Mouse (Mus musculus) thymus, postnatal 36 days (tissue): ENCODE measurements around the gene Hrk.

Experiments
- DNase-seq, 2 experiments: peaks; one replicate each; pipeline ENCODE4 v3.0.0; 2022; ENCODE audit warnings: mixed read lengths in 2 of 2

Gene Hrk

DNA sequence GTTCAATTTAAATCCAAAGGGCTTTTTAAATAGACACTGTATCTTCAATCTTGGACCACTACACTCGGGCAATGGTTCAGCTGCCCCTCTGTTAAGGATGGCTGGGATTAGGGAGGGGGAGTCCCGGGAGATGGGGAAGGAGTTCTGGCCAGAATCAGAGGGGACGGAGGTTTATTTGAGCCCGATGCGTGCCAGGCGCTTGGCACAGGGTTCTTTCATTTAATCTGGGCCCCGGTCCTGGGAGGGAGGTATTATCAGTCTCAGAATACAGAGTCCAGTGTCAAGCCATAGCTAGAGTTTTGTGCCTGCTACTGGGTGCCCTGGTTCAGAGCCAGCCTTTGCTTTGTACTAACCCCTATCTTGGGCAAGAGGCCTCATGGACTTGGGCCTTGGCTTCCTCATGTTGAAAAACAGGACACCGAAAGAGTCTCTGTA lies 3.1 kb downstream of the Hrk start:
- no peak for DNase-seq

DNA sequence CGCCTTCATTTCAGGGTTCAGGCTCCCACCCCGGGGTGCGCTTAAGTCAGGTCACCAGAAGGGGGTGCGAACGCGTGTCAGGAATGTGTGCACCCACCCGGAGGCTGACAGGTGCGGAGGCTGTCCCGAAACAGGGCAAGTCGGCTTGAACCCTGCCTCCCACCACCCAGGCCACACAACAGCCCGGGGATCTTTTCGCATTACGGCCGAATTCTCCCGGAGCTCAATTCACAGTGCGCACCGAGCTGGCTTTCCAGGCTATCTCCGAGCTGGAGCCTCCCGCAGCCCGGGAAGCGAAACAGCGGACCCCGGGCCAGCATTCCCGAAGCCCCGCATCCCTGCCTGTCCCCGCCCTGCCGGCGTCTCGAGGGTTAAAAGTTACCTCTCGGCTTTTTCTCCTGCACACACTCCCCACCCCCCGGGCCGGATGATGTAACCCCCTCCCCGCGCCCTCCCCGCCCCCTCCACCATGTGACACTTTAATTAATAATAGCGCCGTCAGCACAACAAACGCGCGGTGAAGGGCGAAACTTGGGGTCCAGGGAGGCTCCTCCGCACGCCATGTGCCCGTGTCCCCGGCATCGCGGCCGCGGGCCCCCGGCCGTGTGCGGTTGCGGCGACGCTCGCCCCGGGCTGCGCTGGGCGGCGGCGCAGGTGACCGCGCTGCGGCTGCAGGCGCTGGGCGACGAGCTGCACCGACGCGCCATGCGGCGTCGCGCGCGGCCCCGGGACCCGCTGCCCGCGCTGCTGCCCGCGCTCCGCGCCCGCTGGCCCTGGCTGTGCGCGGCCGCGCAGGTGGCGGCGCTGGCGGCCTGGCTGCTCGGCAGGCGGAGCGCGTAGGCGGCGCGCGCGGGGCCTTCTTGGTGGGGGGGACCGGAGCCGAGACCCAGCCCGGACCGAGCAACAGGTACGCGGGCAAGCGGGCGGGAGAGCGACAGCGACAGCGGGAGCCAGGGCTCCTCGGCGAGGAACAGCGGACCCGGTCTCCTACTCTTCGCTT lies 5.1 kb downstream of the Hrk start:
- peak; percentile 23 to 47 for DNase-seq

DNA sequence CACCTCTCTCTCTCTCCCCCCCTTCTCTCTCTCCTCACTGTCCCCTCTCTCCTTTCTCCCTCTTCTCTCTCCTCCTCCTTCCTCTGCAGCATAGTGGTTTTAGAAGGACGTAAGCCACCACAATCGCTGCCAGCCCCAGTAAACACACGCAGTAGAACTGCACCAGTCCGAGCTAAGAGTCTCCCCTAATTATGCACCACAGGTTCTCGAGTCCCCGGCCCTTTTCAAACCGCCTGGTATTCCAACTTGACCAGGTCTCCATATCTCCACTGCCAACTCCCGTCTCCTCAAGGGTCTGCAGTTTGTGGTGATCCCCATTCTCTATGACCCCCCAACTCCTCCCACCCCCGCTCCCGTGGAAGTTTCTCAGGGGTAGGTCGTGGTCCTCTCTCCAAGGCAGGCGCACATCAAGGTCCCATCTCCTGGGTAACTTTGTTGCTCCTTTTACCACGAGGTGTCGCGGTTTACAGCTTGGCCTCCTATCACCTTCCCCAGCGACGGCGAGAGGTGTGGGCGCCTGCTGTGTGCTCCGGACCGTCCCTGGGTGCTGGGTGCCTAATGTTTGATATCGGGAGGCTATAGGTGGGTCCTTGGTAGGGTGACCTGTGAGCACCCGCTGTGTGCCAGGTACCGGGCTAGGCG lies 6.6 kb downstream of the Hrk start:
- DNase-seq: peak; percentile 23 to 29

DNA sequence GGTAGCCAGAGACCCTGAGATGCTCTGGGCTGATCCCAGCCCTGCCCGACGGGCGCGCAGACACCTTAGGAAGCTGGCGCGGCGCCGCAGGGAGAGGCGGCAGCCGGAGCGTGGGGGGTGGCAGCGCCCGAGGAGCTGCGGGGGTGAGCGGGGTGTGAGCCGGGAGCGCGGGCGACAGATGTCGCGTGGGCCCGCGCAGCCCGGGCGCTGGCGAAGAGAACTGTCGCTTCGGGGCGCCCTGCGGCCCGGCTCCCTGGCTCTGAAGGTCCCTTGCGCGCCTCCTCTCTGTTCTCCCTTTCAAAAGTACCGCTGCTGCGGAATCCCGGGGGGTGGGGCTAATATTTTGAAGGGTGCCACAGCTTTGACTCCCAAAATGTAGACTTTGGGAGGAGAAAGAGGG lies 7.2 kb downstream of the Hrk start:
- DNase-seq: peak in 1 of 2 experiments; percentile 16

DNA sequence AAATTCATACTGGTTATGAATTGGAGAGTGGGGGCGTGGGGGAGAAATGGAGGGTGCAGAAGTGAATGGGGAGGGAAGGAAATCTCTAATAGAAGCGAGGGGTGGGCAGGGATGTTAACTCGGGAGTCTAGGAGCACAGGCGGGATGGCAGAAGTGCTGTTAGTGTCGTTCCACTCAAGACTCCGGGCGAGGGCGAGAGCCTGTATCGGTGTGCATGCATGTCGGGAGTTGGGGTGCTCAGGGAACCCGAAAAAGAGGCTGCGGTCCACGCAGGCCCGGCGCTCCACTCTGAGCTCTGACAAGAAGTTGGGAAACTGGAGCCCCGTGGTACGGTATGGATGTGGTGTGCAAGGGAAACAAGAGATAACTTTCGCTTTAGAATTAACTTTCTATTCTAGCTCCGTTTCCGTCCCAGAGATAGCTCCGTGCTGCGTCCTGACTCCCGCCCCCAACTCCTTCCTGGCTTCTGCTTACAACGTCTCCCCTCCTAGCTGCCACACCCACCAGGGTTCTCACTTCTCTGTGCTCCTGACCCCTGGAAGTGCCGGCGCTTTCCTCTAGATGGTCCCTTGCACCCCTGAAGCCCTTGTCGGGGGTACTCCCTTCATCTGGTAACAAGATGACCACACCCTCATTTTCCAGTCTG lies 7.8 kb downstream of the Hrk start:
- DNase-seq: peak in 1 of 2 experiments; percentile 6

DNA sequence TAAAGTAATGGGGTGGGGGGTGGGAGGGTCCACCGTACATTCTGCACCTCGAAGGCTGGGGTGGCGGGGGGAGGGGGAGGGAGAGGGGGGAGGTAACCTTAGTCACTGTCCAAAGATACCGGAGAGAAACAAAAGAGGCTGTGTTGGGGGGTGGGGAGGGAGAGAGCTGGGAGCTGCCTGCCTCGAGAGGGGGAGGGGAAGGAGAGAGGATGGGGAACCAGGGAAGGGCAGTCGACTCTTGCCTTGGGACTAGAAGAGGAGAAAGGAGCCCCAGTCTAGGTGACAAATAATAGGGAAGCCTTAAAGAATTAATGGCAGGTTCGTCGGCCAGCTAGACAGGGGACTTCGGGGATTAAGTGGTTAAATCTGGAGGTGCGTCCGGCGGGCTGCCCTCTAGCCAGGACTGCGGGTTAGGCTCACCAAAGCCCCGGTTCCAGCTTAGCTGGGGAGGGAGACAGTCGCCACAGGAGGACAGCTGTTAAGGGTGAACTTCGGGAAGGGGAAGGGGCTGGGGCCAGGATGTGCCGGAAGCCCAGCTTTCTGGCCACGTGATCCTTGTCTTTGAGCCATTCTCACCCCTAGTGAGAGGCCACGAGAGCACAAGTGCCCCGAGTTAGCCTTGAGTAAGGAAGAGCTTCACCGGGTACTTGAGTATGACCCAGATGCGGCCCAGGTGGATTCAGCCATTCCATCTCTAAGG lies 10.0 kb downstream of the Hrk start:
- no peak for DNase-seq

DNA sequence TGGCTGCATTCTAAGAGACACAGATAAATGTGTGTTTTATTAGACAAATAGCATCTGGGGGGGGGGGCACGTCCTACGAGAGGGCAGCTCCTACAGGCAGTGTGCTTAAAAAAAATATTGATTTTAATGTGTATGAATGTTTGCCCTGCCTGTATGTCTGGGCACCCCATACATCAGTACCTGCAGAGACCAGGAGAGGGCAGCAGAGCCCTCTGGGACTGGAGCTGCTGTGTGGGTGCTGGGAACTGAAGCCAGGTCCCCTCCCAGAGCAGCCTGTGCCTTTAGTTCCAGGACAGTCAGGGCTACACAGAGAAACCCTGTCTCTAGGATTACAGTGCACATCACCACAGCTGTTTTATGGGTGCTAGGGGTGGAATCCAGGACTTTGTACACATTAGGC lies 10.7 kb downstream of the Hrk start:
- peak; percentile 9 to 16 for DNase-seq

DNA sequence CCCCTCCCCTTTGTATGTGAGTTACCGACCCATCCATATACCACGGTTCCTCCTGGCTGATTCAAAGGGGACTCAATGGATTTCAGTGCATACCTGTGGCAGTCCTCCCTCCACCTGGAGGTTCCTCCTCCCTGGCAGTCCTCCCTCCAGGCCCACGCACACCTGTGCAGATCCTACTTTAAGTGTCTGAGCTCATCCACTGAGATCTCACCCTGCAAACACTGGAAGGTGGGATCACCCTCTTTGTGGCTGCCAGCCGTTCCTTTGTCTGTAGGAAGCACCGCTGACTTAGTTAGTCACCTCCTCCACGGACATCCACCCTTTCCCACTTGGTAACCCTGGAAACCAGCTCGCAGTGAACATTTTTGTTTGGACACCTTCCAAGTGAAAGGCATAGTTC lies 13.2 kb downstream of the Hrk start:
- no peak for DNase-seq

DNA sequence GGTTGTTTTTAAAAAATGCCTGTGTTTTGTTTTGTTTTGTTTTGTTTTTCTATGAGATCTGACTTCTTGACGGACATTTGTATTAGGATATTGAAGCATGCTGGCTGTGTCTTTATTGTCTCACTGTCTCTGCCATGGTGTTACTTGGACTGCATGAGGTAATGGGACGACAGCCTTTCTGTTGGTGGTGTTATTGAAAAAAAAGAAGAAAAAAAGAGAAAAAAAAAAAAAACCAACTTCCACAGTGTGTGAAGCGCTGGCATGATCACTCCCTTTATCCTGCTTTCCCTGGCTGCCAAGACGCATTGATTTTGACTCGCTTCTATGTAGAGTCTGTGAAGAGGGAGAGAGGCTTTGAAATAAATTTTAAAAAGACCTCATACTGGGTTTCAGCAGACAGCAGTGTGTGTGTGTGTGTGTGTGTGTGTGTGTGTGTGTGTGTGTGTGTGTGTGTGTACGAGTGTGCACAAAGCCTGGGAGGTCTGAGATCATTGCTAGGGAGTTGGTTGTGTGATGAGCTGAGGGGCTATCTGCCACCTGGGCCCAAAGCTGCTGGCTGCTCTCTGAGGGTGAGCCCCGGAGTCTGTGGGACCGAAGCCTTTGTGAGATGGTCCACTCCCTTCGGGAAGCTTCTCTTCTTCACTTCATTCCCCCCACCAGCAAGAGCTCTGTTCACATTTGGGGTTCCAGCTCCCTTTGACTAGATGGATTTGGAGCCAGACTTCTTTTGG lies 22.6 kb downstream of the Hrk start:
- no peak for DNase-seq

DNA sequence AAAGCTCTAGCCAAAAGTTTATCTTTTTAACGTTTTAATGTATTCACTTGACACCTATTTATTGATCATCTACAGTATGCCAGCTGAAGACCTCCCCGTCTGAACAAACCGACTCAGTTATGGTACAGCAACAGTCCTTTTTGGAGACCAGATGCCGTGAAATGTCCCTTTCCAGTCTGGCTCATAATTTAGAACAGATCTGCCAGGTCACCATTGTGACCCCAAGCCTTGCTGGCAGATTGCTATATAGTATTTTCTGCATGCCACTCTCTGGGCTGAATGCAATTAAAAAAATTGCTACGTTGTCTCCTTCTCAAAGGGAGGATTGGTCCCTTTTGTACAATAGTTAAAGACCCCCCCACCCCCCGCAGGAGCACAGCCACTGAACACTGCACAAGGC lies 23.9 kb downstream of the Hrk start:
- DNase-seq: no peak

DNA sequence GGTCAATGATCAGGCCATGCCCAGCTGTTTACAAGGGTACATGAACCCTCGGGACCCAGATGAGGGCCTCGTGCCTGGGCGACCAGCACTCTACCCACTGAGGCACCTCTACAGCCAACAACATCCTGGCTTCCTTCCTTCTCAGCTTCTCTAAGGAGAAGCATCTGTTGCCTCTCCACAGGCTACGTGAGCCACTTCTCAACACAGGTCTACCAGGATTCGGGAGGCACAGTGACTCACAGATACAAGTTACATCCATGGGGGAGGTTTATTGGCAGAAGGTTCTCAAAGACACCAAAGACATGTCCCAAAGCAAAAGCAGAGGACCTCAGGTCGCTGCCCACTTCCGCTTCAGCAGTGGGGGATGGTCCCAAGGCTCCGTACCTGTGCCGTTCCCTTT lies 26.0 kb downstream of the Hrk start:
- DNase-seq: no peak

DNA sequence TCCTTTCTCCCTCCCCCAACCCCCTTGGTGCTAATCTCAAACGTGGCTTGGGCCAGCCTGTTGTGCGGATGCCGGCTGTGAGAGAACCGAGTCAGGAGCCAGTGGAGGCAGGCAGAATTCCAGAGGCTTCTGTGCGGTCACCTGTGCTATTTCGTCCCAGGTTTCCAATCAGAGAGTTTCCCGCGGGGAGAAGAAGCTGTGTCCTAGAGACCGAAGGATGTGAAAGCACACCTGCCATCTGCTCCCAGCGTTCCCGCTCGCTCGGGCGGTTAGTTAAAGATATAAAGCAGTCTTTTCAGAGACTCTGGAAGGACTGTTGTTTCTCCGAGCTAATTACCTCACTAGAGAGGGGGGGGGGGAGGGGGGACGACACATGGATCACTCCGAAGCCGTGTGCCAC lies 27.8 kb downstream of the Hrk start:
- DNase-seq: no peak

DNA sequence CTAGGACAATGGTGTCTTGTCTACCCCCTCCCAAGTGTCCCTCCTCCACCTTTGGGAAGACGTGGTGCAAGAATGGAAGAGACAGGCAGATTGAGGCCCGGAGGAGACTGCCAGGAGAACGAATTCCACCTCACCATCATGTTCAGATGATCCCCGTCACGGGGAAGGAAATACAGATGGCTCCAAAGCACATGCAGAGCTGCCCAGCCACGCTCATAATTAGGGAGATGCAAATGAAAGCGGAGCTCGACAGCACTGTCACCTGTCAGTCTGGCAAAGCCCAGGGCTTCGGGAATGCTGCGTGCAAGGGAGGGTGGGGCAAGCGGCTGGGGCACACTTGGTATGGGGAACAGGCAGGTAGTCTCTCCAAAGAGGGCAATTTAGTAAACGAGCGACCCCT lies 33.0 kb downstream of the Hrk start:
- no peak for DNase-seq

DNA sequence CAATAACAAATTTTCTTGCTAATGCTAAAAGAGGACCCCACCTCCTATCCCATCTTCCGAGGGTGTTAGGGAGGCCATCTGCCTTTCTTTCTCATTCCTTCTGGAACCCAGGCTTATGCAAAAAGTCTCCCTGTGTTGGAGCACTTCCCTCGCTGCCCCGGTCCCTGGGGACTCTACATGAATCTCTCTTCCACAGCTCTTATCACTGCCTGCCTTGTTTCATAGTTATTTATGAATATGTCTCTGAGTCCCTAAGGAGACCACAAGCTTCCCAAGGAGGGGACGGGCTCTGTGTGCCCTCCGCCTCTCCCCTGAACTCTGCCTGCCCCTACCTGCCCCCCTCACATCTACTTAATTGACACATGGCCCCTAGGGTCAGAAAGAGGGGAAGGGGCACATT lies 35.2 kb downstream of the Hrk start:
- no peak for DNase-seq

DNA sequence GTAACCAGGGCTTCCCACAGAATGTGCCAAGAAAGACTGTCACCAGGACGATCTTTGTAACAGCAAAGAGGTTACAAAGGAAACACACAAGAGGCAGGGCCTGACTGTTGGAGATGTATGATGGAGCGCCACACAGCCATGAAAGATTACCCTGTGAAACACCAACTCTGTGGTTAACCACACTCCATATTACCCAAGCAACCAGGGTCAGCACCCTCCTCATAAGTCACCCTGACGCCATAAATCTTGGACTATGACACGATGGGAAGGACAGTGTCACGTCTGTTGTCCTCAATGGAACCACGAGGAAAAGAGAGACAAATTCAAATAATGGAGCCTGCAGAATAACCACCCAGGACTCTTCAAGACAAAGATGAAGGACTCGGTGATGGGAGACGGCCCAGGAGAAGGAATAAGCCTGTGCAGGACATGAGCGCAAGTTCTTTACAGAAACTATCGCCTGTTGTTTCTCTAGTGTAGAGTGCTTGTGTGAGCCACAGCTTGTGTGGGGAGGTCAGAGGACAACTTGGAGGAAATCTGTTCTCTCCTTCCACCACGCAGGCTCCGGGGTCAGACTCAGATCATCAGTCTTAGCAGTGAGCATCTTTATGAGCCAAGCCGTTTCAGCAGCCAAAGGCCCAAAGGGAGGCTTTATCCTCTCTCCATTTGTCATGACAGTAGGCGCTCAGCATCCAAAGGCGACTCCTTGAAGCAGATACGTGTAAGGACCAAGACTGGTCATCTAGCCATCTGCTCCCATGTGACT lies 40.4 kb downstream of the Hrk start:
- DNase-seq: no peak

DNA sequence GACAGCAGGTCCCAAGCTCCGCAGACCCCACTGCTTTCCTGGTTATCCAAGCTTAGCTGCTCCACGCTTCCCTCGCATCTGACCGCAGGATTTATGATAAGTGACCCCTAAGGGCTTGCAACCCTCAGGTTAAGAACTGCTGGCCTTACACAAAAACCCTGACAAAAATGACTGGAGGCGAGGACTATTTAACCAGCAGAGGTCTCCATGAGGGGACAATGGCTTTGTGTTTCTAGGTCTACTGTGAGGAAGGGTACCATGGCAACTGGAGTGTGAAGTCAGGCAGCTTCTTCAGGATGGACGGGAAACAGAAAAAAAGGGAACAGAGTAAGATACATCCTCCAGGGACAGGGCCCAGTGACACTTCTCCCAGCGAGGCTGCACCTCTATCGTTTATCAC lies 41.4 kb downstream of the Hrk start:
- DNase-seq: no peak

DNA sequence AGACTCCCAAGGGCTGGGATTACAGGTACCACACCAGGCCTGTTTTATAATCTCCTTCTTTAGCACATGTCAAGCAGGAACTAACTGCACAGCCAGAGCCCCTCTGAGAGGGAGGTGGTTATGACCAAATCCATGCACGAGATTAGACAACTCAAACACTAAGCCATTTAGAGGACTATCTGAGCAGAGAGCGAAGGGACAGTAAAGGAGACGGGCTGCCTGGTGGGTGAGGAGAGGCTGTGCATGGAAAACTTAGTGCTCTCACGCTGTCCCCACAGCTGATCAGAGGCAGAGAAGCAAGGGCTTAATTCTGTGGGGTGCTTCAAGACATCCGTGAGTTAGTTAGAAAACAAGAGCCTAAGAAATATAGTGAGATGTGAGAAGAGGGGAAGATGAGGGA lies 49.6 kb downstream of the Hrk start:
- no peak for DNase-seq

DNA sequence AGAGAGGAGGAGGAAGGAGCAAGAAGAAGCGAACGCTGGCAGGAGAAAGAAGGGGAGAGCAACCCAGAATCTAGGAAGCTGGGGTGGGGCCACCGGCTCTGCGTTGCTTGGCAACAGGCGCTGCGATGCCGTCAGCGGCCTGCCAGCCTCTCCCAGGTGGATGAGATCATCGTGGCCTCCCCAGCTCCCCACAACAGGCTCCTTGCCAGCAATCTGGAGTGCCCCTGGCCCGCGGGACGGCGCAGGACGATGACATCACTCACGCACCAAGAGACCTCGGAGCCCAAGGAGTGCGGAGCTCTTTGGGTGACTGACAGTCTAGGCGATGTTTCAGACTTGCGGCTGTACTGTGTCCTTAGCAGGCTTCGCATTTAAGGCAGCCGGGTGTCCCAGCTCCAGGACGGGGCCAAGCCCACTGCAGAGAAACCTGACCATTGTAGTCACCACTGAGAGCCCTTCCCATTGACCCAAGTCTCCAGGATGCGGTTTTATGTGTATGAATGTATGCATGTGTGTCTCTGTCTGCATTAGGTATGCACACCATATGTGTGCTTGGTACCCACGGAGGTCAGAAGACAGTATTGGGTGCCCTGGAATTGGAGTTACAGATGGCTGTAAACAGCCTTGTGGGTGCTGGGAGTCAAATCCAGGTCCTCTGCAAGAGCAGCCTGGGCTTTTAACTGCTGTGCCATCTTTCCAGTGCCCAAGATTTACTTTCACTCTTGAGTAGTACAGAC lies 50.1 kb downstream of the Hrk start:
- DNase-seq: peak in 1 of 2 experiments; percentile 14

DNA sequence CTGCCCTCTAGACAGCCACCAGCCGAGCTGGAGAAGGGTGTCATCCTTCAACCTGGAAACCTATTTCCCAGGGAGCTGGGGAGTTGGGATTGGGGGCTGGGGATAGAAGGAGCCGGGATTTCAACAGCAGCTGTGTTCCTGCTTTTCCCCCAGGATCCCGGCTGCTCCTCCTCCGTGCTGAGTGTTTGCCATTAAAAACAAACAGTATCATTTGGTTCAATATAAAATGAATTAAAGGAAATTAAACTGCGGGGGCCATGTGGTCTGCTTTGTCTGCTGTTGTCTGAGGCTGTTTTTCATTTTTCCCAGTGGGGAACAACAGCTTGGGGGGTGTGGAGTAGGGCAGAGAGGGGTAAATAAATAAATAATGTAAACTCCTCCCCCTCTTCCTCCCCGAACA lies 53.0 kb downstream of the Hrk start:
- DNase-seq: no peak

DNA sequence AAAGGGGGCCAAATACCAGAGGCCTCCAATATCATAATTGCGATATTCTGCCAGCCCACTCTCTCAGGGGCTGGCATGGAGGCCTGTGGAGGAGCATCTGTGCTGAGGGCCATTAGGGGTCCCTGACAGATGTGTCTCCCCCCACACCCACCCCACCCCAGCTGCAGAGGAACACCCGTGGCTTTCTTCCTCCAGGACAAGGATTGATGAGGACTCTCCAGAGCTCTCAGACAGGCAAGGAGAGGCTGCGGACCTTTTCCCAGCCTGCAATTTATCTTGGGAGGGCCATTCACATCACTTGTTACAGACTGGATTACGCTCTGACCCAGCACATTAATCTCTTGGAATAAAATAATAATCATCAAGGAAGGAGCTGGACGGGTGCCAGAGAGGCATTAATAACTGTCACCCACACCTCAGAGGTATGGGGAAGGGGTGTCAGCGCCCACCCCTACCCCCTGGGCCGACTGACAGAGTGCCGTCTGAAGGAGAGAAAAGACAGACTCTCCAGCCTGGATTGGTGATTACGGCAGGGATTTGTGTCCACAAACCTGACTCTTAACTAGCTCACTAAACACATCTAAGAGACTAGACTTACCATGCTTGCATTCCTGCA lies 58.8 kb downstream of the Hrk start:
- no peak for DNase-seq
